Comparison of ENCODE assay signal across 20 mouse cellular contexts in genomic region chrX:10576349-10576748, GRCm38 (mm10).
DNase-seq lines count a peak whose midpoint lies in the region; ATAC-seq and TF ChIP-seq lines count a peak whose summit lies in the region.
"Had no signal": no experiment of that assay in that cellular context is flagged by ENCODE, and none has a peak within 500 bp of the region (broad histone marks: within the 10 kb centered on the region; RNA-seq: fewer than 3 reads in every experiment).

No protein-coding gene starts in this region.

- peak; percentile 46 for DNase-seq in cerebellum, adult 9-10 months
- DNase-seq in cerebellum, adult 11-12 months: no peak
- DNase-seq in cerebellum, postnatal 10 days: peak; percentile 34 to 36
- peak; percentile 29 to 37 for DNase-seq in cerebellum, postnatal 25 days
- peak; percentile 16 for DNase-seq in stomach, postnatal 0 days (ENCODE audit: low spot score)
- DNase-seq in layer of hippocampus, postnatal 14 days (ENCODE audit: low spot score in 2 of 2): no peak
- no peak for DNase-seq in kidney, postnatal 10 days
- DNase-seq: adrenal gland, adult 8-10 months; adrenal gland, postnatal 36 days; embryo, embryonic 11 days; gastrocnemius, postnatal 10 days; heart, adult 2 months; kidney, adult 8-10 months had no signal

- TF ChIP-seq CTCF in stomach, postnatal 0 days (IDR thresholded peaks at IDR 0.05; ENCODE audit: low read depth): no peak

- TF ChIP-seq EP300 in stomach, postnatal 0 days (optimal IDR thresholded peaks at IDR 0.05): no peak

- ATAC-seq in stomach, postnatal 0 days (ENCODE audit: low FRiP score, low TSS enrichment): peak; percentile 61; the same call in 1 of the 2 replicates
- ATAC-seq: hindbrain, postnatal 0 days had no signal

- no peak overlapping the region for H3K9ac ChIP-seq in stomach, postnatal 0 days (ENCODE audit: low read length)
- H3K9ac ChIP-seq: embryonic facial prominence, embryonic 15.5 days; heart, embryonic 15.5 days; hindbrain, embryonic 13.5 days had no signal

- 64% methylated on average over 4 of the region's 4 CpGs for whole genome bisulfite sequencing in stomach, postnatal 0 days

- no peak overlapping the region for H3K27ac ChIP-seq in stomach, postnatal 0 days (replicated peaks)
- H3K27ac ChIP-seq: embryonic facial prominence, embryonic 15.5 days; forebrain, embryonic 10.5 days; heart, adult 2 months; hindbrain, embryonic 13.5 days; hindbrain, postnatal 0 days had no signal

- no peaks in the 10 kb centered on the region for H3K27me3 ChIP-seq in stomach, postnatal 0 days (ENCODE audit: control insufficient read depth, insufficient read depth, low read length)
- H3K27me3 ChIP-seq: embryonic facial prominence, embryonic 15.5 days; heart, embryonic 15.5 days; hindbrain, embryonic 13.5 days had no signal

- no peak overlapping the region for H3K4me3 ChIP-seq in stomach, postnatal 0 days (ENCODE audit: low read depth, low read length)
- H3K4me3 ChIP-seq: embryonic facial prominence, embryonic 15.5 days; erythroblast, embryonic 14.5 days; forebrain, embryonic 10.5 days; heart, adult 2 months; heart, embryonic 15.5 days; hindbrain, embryonic 13.5 days had no signal

- no peaks in the 10 kb centered on the region for H3K9me3 ChIP-seq in stomach, postnatal 0 days (ENCODE audit: control insufficient read depth, low read length)
- H3K9me3 ChIP-seq: embryonic facial prominence, embryonic 15.5 days; forebrain, embryonic 10.5 days; heart, embryonic 15.5 days; hindbrain, embryonic 13.5 days had no signal

- H3K4me1 ChIP-seq in stomach, postnatal 0 days (replicated peaks; ENCODE audit: control insufficient read depth, insufficient read depth): no peaks in the 10 kb centered on the region
- H3K4me1 ChIP-seq: embryonic facial prominence, embryonic 15.5 days had no signal

- H3K36me3 ChIP-seq in stomach, postnatal 0 days (ENCODE audit: control insufficient read depth, insufficient read depth, low read length): no peaks in the 10 kb centered on the region
- H3K36me3 ChIP-seq: embryonic facial prominence, embryonic 15.5 days; heart, embryonic 15.5 days; hindbrain, embryonic 13.5 days had no signal

- no peak overlapping the region for H3K4me2 ChIP-seq in stomach, postnatal 0 days (replicated peaks; ENCODE audit: low read depth)
- H3K4me2 ChIP-seq: embryonic facial prominence, embryonic 15.5 days; heart, embryonic 11.5 days; heart, embryonic 15.5 days; hindbrain, embryonic 13.5 days had no signal

Comparison
In these comparisons a context has a peak if more than half of its experiments do, and no peak if none do; other contexts are left out.
1. DNase-seq: peak in cerebellum, adult 9-10 months (single experiment), cerebellum, postnatal 10 days (2 of 2), cerebellum, postnatal 25 days (2 of 2) and stomach, postnatal 0 days (single experiment); none in cerebellum, adult 11-12 months (single experiment), layer of hippocampus, postnatal 14 days (0 of 2) and kidney, postnatal 10 days (single experiment).